Mouse (Mus musculus) hindbrain, postnatal 0 days (tissue): ENCODE measurements at regions not wholly inside any gene's neighbourhood (a gene's known extent, or its start where the extent isn't known, plus 50 kb on each side); places are given as distances from the start of the nearest gene placed in this dataset.

ENCODE experiments used
- ATAC-seq: fragments of 200-750 bp; cut with Nextera tagmentation; 2 replicates; pipeline ENCODE4 v1.8.0; 2017; ENCODE audit warnings: mild to moderate bottlenecking, moderate TSS enrichment, moderate library complexity
- DNase-seq: peaks from one replicate; pipeline ENCODE4 v3.0.0-alpha.2; 2015; ENCODE audit warnings: low spot score
- H3K27ac ChIP-seq: fragments of 300-500 bp; sonication (generic); 2 replicates; pipeline ENCODE4 v1.5.1; 2014; ENCODE audit warnings: mild to moderate bottlenecking
- H3K27me3 ChIP-seq: fragments of 300-500 bp; sonication (generic); 2 replicates; pipeline ENCODE4 v1.6.1; 2014; ENCODE audit warnings: low read length, mixed read lengths; ENCODE audit not compliant: insufficient read depth
- H3K36me3 ChIP-seq: fragments of 300-500 bp; sonication (generic); 2 replicates; pipeline ENCODE4 v1.6.1; 2014; ENCODE audit warnings: low read length, mixed read lengths; ENCODE audit not compliant: insufficient read depth
- H3K4me1 ChIP-seq: fragments of 300-500 bp; sonication (generic); 2 replicates; pipeline ENCODE4 v1.6.1; 2014; ENCODE audit warnings: antibody characterized with exemption, low read length, mixed read lengths; ENCODE audit not compliant: insufficient read depth
- H3K4me2 ChIP-seq: fragments of 300-500 bp; sonication (generic); 2 replicates; pipeline ENCODE4 v1.6.1; 2014; ENCODE audit warnings: low read depth, mild to moderate bottlenecking, low read length, moderate library complexity, mixed read lengths
- H3K4me3 ChIP-seq: fragments of 300-500 bp; sonication (generic); 2 replicates; pipeline ENCODE4 v1.5.1; 2014; ENCODE audit warnings: low read length
- H3K9ac ChIP-seq: fragments of 300-500 bp; sonication (generic); replicated peaks from 2 replicates; pipeline ENCODE4 v1.6.1; 2014; ENCODE audit warnings: mild to moderate bottlenecking, low read length, moderate library complexity, mixed read lengths
- H3K9me3 ChIP-seq: fragments of 300-500 bp; sonication (generic); 2 replicates; pipeline ENCODE4 v1.6.1; 2016; ENCODE audit warnings: low read length, mixed read lengths
- CTCF ChIP-seq: IDR thresholded peaks from 2 replicates; pipeline ENCODE4 v1.5.1; 2016; ENCODE audit warnings: antibody characterized with exemption, control low read depth, low read depth
- WGBS: fragments of 180-500 bp; shearing (Covaris S2); extraction: QIAGEN DNeasy Blood & Tissue Kit; methylation state at CpG from one replicate; pipeline ENCODE4 v1.1.7; 2014; 5-methylcytosine and 5-hydroxymethylcytosine counted together

- DNase-seq = no peak
- WGBS = 70% methylated on average over 2 of the region's 2 CpGs
- H3K27me3 ChIP-seq = no peaks in the 10 kb centered on the region
- TF ChIP-seq CTCF = no peak
- no peak overlapping the region for H3K27ac ChIP-seq
- H3K36me3 ChIP-seq = no peaks in the 10 kb centered on the region
- H3K4me2 ChIP-seq = no peak overlapping the region
- no peak overlapping the region for H3K4me3 ChIP-seq
- no peak for ATAC-seq
- H3K4me1 ChIP-seq = peaks cover 8% of the 10 kb centered on the region; the same call in 1 of the 2 replicates
- no peaks in the 10 kb centered on the region for H3K9me3 ChIP-seq
- H3K9ac ChIP-seq = no peak overlapping the region
These were observed 67.3 kb upstream of the Ubl3 start for GRCm38 (mm10) chr5:148619917-148620316.

- no peak for TF ChIP-seq CTCF
- H3K4me1 ChIP-seq = peaks cover 8% of the 10 kb centered on the region; the same call in 1 of the 2 replicates
- peak; percentile 8 for DNase-seq
- H3K9me3 ChIP-seq = no peaks in the 10 kb centered on the region
- WGBS = 76% methylated on average over 3 of the region's 3 CpGs
- peak overlapping the region; percentile 73 for H3K27ac ChIP-seq
- 0 out of 2 replicates have a peak overlapping the region, but pooled peaks have one; percentile 17 for H3K9ac ChIP-seq
- no peaks in the 10 kb centered on the region for H3K36me3 ChIP-seq
- H3K4me2 ChIP-seq = no peak overlapping the region
- ATAC-seq = peak; percentile 72
- H3K4me3 ChIP-seq = no peak overlapping the region
- no peaks in the 10 kb centered on the region for H3K27me3 ChIP-seq
These were observed 63.8 kb upstream of the Ubl3 start for GRCm38 (mm10) chr5:148616426-148616825.

GRCm38 (mm10) chr5:148615706-148616366 lies 63.2 kb upstream of the Ubl3 start:
- Histone ChIP-seq H3K4me2 (no peak overlapping the region), H3K4me3 (no peak overlapping the region), H3K36me3 (no peaks in the 10 kb centered on the region), H3K4me1 (peaks cover 5% of the 10 kb centered on the region; the same call in 1 of the 2 replicates), H3K27ac (peak overlapping the region; percentile 73), H3K9me3 (no peaks in the 10 kb centered on the region), H3K27me3 (no peaks in the 10 kb centered on the region), H3K9ac (peak overlapping the region; percentile 17; the same call in 1 of the 2 replicates)
- no peak for TF ChIP-seq CTCF
- DNase-seq = peak; percentile 89
- WGBS = 17% methylated on average over 10 of the region's 10 CpGs
- peak; percentile 93 for ATAC-seq

- Histone ChIP-seq H3K36me3 (no peaks in the 10 kb centered on the region), H3K27ac (0 out of 2 replicates have a peak overlapping the region, but pooled peaks have one; percentile 73), H3K9ac (no peak overlapping the region), H3K4me1 (peaks cover 5% of the 10 kb centered on the region; the same call in 1 of the 2 replicates), H3K4me3 (no peak overlapping the region), H3K4me2 (no peak overlapping the region), H3K9me3 (no peaks in the 10 kb centered on the region), H3K27me3 (no peaks in the 10 kb centered on the region)
- DNase-seq (no peak), ATAC-seq (no peak)
- no peak for TF ChIP-seq CTCF
- 86% methylated on average over 14 of the region's 14 CpGs for WGBS
These were observed 62.5 kb upstream of the Ubl3 start for GRCm38 (mm10) chr5:148615117-148615516.

- Histone ChIP-seq H3K4me2 (no peak overlapping the region), H3K9ac (no peak overlapping the region), H3K27me3 (no peaks in the 10 kb centered on the region), H3K9me3 (no peaks in the 10 kb centered on the region), H3K27ac (no peak overlapping the region), H3K36me3 (no peaks in the 10 kb centered on the region), H3K4me3 (no peak overlapping the region), H3K4me1 (peaks cover 12% of the 10 kb centered on the region)
- ATAC-seq (no peak), DNase-seq (peak; percentile 64)
- WGBS = 29% methylated on average over 5 of the region's 5 CpGs
- TF ChIP-seq CTCF = no peak
These were observed 58.7 kb upstream of the Ubl3 start for GRCm38 (mm10) chr5:148611323-148611722.

GRCm38 (mm10) chr5:148609506-148609880 lies 56.9 kb upstream of the Ubl3 start:
- Histone ChIP-seq H3K27ac (peak overlapping the region; percentile 36), H3K9me3 (no peaks in the 10 kb centered on the region), H3K36me3 (no peaks in the 10 kb centered on the region), H3K9ac (no peak overlapping the region), H3K4me1 (peaks cover 8% of the 10 kb centered on the region), H3K4me2 (no peak overlapping the region), H3K27me3 (no peaks in the 10 kb centered on the region), H3K4me3 (no peak overlapping the region)
- 0 out of 2 replicates have a peak, but pooled peaks have one; percentile 15 for ATAC-seq
- 45% methylated on average over 9 of the region's 9 CpGs for WGBS
- no peak for TF ChIP-seq CTCF
- DNase-seq = peak; percentile 53

- peak overlapping the region; percentile 36 for H3K27ac ChIP-seq
- TF ChIP-seq CTCF = no peak
- no peak for ATAC-seq
- H3K4me3 ChIP-seq = no peak overlapping the region
- no peak for DNase-seq
- no peaks in the 10 kb centered on the region for H3K36me3 ChIP-seq
- no peak overlapping the region for H3K9ac ChIP-seq
- H3K4me2 ChIP-seq = no peak overlapping the region
- H3K4me1 ChIP-seq = peaks cover 8% of the 10 kb centered on the region
- 62% methylated on average over 13 of the region's 13 CpGs for WGBS
- H3K27me3 ChIP-seq = no peaks in the 10 kb centered on the region
- H3K9me3 ChIP-seq = no peaks in the 10 kb centered on the region
These were observed 56.4 kb upstream of the Ubl3 start for GRCm38 (mm10) chr5:148608857-148609505.
